Mouse (Mus musculus) C2C12 (cell line): ENCODE results near the gene Rrp36.

Experiments
- CEBPB ChIP-seq: IDR thresholded peaks from one replicate; pipeline ENCODE4 v1.6.1; 2011; ENCODE audit warnings: low read depth, mild to moderate bottlenecking, control low read depth, moderate library complexity
- CTCF ChIP-seq: IDR thresholded peaks from one replicate; pipeline ENCODE4 v1.5.1; 2011; ENCODE audit not compliant: control insufficient read depth, insufficient read depth, insufficient read length
- MYOD1 ChIP-seq: IDR thresholded peaks from one replicate; pipeline ENCODE4 v1.6.1; 2011; ENCODE audit warnings: low read depth; ENCODE audit not compliant: control insufficient read depth, insufficient read length
- MYOG ChIP-seq: IDR thresholded peaks from one replicate; pipeline ENCODE4 v1.6.1; 2011; ENCODE audit not compliant: control insufficient read depth, insufficient read length; ENCODE audit errors: extremely low read depth
- USF1 ChIP-seq: IDR thresholded peaks from one replicate; pipeline ENCODE4 v1.6.1; 2011; ENCODE audit warnings: low read depth, mild to moderate bottlenecking, control low read depth, moderate library complexity

GRCm38 (mm10) chr17:46618769-46619682 lies 55.1 kb downstream of the Rrp36 start:
- TF ChIP-seq CTCF (no peak), CEBPB (no peak), USF1 (no peak), MYOD1 (no peak), MYOG (no peak)
